Mouse (Mus musculus) adrenal gland, postnatal 25 days (tissue): ENCODE results near the gene Gm6096. TPM values are rescaled to one million over a fixed set of nuclear protein-coding genes. Genes with fewer than 3 reads are reported as not detected.

ENCODE experiments used
- DNase-seq: peaks from one replicate; pipeline ENCODE4 v3.0.0; 2021; ENCODE audit warnings: mixed read lengths
- total RNA-seq: library from RNA; stranded (reverse); gene quantifications from 2 replicates; pipeline ENCODE4 v1.2.3, GENCODE M21; 2021

The Gm6096 gene
- total RNA-seq, 1 experiment from 2014 or later, result not detected

GRCm38 (mm10) chr7:34235602-34236001, 15.2 kb upstream of the Gm6096 start:
- no peak for DNase-seq

DNA sequence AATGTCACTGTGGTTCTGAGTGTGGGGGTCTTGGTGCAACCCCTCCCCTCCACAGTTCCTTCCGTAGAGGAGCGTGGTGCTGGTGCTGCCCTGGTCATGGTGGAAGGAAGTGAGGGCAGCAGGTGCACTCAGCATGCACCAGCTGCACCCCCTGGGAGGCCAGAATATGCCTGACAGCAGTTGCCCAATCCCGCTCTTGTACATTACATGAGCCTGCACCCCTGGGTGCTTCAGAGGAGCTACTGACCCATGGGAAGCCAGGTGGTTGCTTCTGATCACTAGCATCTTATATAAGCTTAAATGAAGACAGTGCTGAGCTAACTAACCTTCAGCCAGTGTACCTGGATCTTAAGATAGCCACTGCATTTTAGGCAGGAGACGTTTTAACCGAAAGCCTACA, 12.8 kb upstream of the Gm6096 start:
- no peak for DNase-seq

GRCm38 (mm10) chr7:34242176-34242575, 8.7 kb upstream of the Gm6096 start:
- peak; percentile 25 for DNase-seq

GRCm38 (mm10) chr7:34246870-34247499, 3.9 kb upstream of the Gm6096 start:
- no peak for DNase-seq

DNA sequence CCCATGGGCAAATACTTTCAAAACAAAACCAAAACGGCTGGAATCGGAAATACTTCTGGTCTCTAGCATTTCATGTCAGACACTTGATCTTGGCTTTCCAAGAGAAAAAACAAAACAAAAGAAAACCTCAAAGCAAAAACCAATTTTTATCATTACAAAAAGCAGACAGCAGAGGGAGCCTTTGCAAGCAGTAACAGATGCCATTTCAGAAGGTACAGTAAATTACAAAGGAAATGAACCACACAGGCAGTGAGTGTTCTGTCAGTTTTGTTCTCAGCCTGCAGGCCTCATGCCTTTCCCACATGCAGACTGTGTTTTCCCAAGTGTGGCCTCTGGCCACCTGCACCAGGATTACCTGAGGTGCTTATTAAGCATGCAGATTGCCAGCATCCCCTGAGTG, 1.2 kb downstream of the Gm6096 start:
- no peak for DNase-seq

- DNase-seq, result no peak
These were observed 4.3 kb downstream of the Gm6096 start for GRCm38 (mm10) chr7:34255137-34255536.

GRCm38 (mm10) chr7:34255916-34256315, 5.1 kb downstream of the Gm6096 start:
- DNase-seq, result no peak

DNA sequence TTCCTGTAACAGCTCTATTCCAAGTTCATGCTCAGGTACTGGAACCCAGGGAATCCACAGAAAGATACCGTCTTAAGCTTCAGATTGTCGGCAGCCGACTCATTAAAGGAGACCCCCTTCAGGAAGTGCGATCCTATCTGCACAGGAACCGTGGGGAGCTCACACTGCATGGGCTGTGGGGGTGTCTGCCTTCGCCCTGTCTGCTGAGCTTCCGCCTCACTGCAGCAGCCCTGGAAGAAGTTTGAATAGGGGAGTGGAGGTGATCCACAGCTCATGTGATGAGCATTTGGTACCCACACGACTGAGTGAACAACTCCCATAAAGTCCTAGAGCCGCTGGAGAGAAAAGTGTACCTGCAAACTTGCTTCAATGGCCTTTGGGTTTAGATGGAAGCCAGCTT, 6.4 kb downstream of the Gm6096 start:
- DNase-seq, result no peak

DNA sequence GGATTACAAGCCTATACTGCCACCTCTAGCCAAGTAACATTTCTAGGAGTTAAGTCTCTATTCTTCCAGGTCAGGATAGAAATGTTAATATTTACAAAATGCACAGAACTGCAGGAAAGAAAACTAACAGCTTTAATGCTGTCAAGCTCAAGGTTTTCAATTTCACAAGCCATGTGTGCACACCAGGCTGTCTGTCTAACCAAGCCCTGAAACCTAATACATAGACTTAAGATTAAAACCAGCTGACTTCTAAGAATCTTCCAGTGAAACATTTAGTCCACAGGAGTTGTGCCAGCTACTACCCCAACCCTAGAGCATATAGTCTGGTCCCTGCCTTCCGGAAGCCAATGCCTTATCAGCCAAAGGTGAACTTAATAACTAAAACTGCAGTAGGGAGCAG, 7.6 kb downstream of the Gm6096 start:
- no peak for DNase-seq

- DNase-seq, result no peak
These were observed 12.6 kb downstream of the Gm6096 start for GRCm38 (mm10) chr7:34263437-34263836.

DNA sequence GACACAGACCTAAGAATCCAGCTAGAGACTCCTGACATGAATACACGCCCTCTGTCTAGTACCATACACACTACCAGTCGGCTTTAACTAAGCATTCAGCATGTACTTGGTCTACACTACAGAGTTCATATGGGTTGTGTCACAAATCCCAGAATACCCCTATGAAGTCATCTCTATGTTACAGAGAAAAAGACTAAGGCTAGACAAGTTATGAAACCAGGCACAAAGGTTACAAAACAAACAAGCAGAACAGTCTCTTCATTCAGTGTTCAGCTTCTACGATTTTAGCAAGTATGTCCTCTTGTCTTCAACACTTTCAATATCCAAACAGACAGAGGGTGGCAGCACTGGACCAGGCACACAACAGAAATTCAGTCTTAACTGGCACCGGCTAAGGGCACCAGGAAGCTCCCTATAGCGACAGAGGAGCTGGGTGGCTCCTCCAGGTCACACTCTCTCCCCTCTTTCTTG, 15.1 kb downstream of the Gm6096 start:
- peak; percentile 41 for DNase-seq

DNA sequence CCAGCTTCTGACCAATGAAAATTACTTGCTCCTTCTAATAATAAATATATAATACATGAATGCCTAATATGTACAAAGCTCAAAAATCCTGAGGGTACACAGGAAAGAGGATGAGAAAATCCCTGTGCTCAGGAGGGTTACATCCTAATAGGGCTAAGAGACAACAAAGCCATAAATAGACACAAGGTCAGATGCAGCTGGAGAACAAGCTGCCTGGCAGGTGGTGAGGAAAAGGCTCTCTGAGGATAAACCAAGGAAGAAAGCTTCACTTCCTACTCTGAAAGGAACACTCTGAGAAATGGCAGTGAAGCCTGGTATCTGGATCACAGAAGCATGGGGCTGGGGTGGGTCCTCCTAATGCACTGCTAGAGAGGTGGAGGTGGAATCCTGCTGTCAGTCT, 15.6 kb downstream of the Gm6096 start:
- DNase-seq, result no peak

DNA sequence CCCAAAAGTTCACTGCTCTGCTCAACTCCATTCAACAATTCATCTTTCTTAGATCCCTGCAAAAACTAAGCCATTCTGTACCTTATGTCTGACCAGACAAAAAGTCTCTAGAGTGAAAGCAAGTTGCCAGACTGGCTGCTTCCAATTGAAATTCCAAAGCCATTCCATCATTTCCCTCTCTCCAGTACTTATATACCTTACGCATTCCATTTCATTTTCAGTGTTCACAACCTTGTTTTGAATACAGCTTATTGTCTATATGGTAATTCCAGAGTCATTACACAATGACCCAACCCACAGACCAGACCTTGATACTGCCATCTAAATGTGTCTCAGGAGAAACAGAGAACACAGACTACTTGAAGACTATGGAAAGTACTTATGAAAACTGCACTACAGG, 17.6 kb downstream of the Gm6096 start:
- DNase-seq, result no peak

DNA sequence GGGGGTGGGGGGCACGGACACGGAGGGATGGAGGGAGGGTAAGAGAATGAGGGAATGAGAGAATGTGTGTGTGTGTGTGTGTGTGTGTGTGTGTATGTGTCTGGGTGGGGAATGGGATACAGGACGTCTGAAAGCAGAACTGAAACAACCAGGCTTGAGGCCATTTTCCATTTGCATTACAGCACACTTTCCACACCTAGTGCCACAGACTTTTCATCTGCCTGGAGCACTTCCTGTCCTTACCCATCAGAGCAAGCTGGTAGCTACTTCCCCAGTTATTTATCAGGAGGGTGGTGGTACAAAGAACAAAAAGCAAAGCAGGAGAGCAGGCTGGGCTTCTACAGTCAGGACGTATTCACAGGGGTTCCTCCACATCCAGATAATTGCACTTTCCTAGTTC, 21.6 kb downstream of the Gm6096 start:
- no peak for DNase-seq

DNA sequence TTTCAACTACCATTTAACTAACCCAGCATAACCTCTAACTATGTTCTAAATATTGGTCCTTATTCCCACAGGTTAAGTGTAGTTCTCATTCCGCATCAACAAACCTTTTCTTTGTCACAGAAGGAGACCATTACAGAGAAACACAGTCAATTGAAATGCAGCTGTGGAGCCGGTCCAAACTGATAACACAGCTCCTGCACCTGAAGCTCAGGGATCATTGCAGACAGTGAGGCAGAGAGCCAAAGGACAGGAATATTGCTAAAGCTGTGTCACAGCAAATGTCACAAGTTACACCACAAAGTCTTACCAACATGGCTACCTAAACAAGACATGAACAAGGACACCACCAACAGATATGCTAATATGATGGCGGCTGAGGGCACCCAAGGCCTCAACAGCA, 25.2 kb downstream of the Gm6096 start:
- DNase-seq, result no peak

GRCm38 (mm10) chr7:34277656-34278055, 26.8 kb downstream of the Gm6096 start:
- no peak for DNase-seq

DNA sequence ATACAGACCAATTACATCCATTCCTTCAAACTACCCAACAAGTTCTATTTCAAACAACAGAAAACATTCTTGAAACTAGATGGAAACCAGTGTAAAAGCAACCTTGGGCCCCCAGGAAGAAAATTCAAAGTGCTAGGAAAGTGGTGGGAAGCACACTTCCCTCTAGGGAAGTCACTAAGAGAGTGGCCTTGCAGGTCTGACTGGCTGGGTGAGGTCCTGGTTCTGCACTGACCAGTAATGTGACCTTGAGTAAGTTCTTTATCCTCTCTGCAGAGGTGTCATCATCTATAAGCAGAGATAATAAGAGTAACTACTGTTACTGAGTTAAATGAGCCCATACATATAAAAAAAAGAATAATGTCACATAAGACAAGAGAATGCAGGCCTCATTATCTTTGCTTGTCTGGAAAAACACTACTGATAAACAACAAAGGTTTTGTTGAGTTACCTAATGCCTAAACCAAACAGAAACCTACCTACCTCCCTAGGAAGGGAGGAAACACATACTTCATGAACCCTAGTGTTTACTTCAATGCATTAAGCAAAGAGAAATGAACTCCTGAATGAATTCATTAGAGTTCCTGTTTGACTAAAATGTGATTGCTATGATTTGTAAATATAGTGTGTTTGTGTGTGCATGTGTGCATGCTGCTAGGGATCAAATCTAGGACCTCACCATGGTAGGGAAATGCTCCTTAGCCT, 39.8 kb downstream of the Gm6096 start:
- DNase-seq, result no peak

GRCm38 (mm10) chr7:34291265-34291664, 40.4 kb downstream of the Gm6096 start:
- no peak for DNase-seq

DNA sequence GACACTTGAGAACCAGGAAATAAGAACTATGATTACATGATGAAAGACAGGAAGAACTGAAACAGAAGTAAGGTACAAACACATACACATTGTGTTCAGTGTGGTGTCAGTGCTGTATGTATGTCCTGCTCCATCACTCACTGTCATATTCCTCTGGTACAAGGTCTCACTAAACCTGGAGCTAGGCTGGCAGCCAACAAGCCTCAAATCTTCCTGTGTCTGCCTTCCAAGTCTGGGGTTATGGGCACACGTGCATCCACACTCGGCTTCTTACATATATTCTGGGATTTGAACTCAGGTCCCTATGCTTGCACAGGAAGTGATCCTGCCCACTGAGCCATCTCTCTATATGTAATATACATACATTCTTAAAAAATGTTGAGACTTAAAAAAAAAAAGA, 41.8 kb downstream of the Gm6096 start:
- DNase-seq, result peak; percentile 17

DNA sequence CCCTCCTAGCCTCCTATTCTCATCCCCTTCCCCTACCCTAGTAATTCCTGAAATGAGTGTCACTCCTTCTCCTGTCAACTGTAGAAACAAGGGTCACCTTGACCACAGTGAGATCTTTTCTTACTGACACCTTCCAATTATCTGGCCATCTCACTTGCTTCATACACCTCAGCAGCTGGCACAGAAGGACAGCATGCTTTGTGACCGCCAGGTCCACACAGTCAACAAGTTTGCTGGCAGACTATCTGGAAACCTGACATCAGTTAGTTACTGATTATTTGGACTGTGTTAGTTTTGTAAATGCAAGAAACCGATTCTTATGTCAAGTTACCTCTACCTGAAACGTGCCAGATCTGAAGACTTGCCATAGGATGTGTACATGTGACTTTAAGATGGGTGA, 45.3 kb downstream of the Gm6096 start:
- no peak for DNase-seq

DNA sequence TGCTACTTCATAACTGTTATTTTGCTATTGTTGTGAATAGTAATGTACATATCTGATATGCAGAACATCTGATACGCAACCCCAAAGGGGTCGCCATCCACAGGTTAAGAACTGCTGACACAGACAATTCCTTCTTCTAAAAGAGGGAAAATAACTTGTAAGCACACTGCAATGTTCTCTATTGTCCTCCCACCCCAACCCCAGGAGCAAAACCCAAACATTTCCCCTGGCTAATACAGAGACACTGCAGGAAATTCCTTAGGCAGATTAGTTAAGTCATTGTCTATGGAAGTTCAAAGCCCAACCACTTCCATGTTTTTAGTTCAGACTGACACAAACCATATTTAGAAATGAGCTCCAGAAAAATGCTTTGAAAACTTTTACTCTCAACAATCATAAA, 48.0 kb downstream of the Gm6096 start:
- no peak for DNase-seq
